8 mouse cellular contexts compared by ENCODE assay signal in the genomic region with DNA sequence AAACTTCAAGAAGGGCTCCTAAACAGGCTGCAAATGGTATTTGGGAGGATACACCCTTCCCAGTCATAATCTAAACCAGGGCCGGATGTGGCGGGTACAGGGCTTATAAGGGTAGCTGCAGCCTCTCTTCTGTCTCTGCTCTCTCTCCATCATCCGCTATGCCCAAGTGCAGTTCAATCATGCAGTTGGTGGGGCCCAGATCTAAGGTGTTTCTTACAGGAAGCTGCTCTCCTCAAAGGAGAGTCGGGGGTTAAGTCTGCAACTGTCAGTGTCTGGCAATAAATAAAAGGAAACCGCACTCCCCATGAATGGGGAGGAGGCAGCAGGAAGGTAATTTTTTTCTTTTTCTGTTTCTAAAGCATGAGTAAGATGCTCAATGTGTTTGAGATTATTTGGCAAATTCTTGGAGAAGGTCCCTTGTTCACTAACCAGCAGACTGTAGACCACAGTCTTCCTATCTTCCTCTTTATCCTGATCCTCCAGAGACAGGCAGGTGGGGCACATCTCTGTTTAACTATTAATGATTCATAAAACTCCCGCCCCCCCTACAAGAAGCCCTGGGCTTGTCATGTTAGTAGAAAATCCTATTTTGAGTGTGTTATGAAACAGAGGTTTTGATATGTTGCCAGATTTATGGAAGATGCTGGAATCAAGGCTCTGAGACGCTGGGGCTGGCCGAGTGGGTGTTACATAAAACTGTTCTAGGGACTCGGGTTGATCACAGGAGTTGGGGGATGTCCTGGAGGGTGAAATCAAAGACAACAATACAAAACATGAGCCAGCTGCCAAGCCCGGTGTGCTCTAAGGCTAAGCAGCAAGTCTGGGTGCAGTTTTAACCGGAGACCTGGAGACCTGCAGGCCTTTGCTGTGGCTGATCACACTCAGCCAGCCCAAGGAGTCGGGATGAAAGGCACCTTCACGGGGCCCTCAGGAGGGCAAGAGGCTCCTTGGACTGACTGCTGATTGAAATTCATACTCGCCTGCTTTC.
DNase-seq lines count a peak whose midpoint lies in the region; ATAC-seq and TF ChIP-seq lines count a peak whose summit lies in the region.

No protein-coding gene starts in this region.

- no peak overlapping the region for H3K4me2 ChIP-seq in forebrain, embryonic 12.5 days
- no peak overlapping the region for H3K4me2 ChIP-seq in lung, embryonic 14.5 days

- 45% methylated on average over 14 of the region's 14 CpGs for WGBS in forebrain, embryonic 12.5 days
- 22% methylated on average over 14 of the region's 14 CpGs for WGBS in lung, embryonic 14.5 days
- 13% methylated on average over 14 of the region's 14 CpGs for WGBS in small intestine, adult 2 months

- 0 out of 2 replicates have a peak, but pooled peaks have one; percentile 17 for TF ChIP-seq POLR2A in small intestine, adult 2 months (IDR thresholded peaks at IDR 0.05; ENCODE audit: low read depth, low read length)

- no peak overlapping the region for H3K4me3 ChIP-seq in forebrain, embryonic 12.5 days (replicated peaks)
- H3K4me3 ChIP-seq in lung, embryonic 14.5 days (ENCODE audit: low read depth, low read length) = no peak overlapping the region
- H3K4me3 ChIP-seq in small intestine, adult 2 months (ENCODE audit: low read depth, low read length) = no peak overlapping the region

- H3K9ac ChIP-seq in forebrain, embryonic 12.5 days = peak overlapping the region; percentile 9; the same call in 1 of the 2 replicates
- H3K9ac ChIP-seq in lung, embryonic 14.5 days = peak overlapping the region; percentile 27

- H3K9me3 ChIP-seq in forebrain, embryonic 12.5 days = no peaks in the 10 kb centered on the region
- H3K9me3 ChIP-seq in lung, embryonic 14.5 days (ENCODE audit: low read depth, low read length) = no peaks in the 10 kb centered on the region

- no peaks in the 10 kb centered on the region for H3K36me3 ChIP-seq in forebrain, embryonic 12.5 days (replicated peaks)
- no peaks in the 10 kb centered on the region for H3K36me3 ChIP-seq in lung, embryonic 14.5 days (ENCODE audit: insufficient read depth)
- no peaks in the 10 kb centered on the region for H3K36me3 ChIP-seq in small intestine, adult 2 months (ENCODE audit: control insufficient read depth, insufficient read depth, low read length)

- ATAC-seq in forebrain, embryonic 12.5 days (ENCODE audit: low FRiP score) = no peak
- ATAC-seq in lung, embryonic 14.5 days (ENCODE audit: insufficient read depth) = no peak

- peaks cover 88% of the 10 kb centered on the region for H3K4me1 ChIP-seq in forebrain, embryonic 12.5 days
- H3K4me1 ChIP-seq in lung, embryonic 14.5 days (ENCODE audit: insufficient read depth) = peaks cover 79% of the 10 kb centered on the region
- H3K4me1 ChIP-seq in small intestine, adult 2 months (ENCODE audit: control insufficient read depth, insufficient read depth, insufficient read length, low read length) = peaks cover 63% of the 10 kb centered on the region

- H3K27me3 ChIP-seq in forebrain, embryonic 12.5 days = no peaks in the 10 kb centered on the region
- no peaks in the 10 kb centered on the region for H3K27me3 ChIP-seq in lung, embryonic 14.5 days (ENCODE audit: insufficient read depth, low read length)
- H3K27me3 ChIP-seq in small intestine, adult 2 months (ENCODE audit: control insufficient read depth, insufficient read depth, low read length) = no peaks in the 10 kb centered on the region

- peak overlapping the region; percentile 90 for H3K27ac ChIP-seq in forebrain, embryonic 12.5 days
- H3K27ac ChIP-seq in lung, embryonic 14.5 days (ENCODE audit: low read depth) = peak overlapping the region; percentile 94
- peak overlapping the region; percentile 94 for H3K27ac ChIP-seq in small intestine, adult 2 months (ENCODE audit: insufficient read depth, low read depth, low read length)

- TF ChIP-seq CTCF in lung, embryonic 14.5 days (IDR thresholded peaks at IDR 0.05; ENCODE audit: low read depth) = no peak
- TF ChIP-seq CTCF in small intestine, adult 2 months (IDR thresholded peaks at IDR 0.05; ENCODE audit: extremely low read depth, insufficient read length, insufficient replicate concordance, low read depth, low read length) = no peak

- peak; percentile 17 for DNase-seq in cerebellum, adult 11 months
- DNase-seq in cerebellum, adult 8-10 months = no peak
- DNase-seq in B cell, adult 2 months = peak; percentile 23 to 33
- peak; percentile 88 for DNase-seq in induced T-regulatory cell, adult 2 months (ENCODE audit: low read depth)
- peak; percentile 77 for DNase-seq in lung, embryonic 14.5 days
- no peak for DNase-seq in ovary, postnatal 36 days (ENCODE audit: low spot score)

Comparison
In these comparisons a context has a peak if more than half of its experiments do, and no peak if none do; other contexts are left out.
1. DNase-seq: peak in cerebellum, adult 11 months (single experiment), B cell, adult 2 months (2 of 2), induced T-regulatory cell, adult 2 months (single experiment) and lung, embryonic 14.5 days (single experiment); none in cerebellum, adult 8-10 months (single experiment) and ovary, postnatal 36 days (single experiment).
2. Peak in every context shown above with its lines, with median percentiles within 50 percentile points of each other: H3K27ac ChIP-seq.